Mouse (Mus musculus) mouse embryonic stem cell (cell line): ENCODE results near the gene Nsa2.

Source experiments
- in situ Hi-C, 2 experiments: fragments of 300-500 bp; cut with MboI; formaldehyde crosslinking; loops; 1 replicate in 1 of 2; 3 replicates in 1 of 2; pipeline ENCODE4 v1.14.3; 2019 to 2020; ENCODE audit warnings: low sequenced_read_pairs in 2 of 2, low pct_unique_long_range_greater_than_20kb in 1 of 2, mixed read lengths in 1 of 2; ENCODE audit not compliant: unreplicated experiment in 1 of 2

The Nsa2 gene

DNA sequence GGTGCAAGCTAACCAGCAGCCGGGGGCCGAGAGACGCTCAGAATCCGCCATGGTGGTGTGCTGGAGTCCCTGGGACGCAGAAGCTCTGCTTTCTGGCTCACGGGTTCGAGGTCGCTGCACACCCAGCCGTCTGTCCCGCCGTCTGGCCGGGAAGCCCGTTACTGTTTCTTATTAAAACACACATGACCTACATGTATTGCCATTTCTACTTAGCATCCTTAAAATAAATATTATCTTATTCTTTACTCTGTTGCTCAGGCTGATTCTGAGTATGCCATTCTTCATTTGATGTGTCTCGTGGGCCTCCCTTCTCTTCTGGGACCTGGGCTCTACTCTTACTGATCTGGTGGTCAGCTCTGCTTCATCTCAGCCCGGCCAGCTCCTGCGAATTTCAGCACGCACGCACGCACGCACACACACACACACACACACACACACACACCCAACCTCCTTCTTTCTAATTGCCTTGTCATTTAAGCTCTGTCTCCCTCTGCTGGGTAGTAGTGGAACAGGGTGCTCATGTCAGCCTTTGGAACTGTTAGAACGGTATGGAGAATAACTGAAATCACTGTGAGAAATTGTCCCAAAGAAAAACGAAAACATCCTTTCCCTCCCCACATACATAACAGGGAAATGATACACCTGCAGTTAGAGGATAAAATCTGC lies 38.4 kb downstream of the Nsa2 start, which contains the start of gene Gm6169:
Gene Gm6169, minus strand, starts transcription at position 51 of the 666 bp plus-strand sequence.
- in situ Hi-C loops, result no loop called here

DNA sequence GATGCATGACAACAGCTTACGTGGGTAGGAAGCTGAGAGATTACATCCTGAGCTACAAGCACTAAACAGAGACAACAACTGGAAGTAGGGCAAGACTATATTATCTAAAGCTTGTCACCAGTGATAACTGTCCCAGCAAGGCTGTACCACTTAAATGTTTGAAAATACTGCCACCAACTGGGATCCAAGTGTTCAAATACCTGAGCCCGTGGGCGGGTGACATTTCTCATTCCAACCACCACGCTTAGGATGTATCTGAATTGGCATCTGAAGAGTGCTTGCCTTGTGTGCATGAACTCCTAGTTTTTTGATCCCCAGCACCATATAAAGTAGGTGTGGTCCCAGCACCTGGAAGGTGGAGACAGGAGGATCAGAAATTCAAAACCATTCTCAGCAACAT lies 42.0 kb downstream of the Nsa2 start:
- in situ Hi-C loops, result no loop called here

DNA sequence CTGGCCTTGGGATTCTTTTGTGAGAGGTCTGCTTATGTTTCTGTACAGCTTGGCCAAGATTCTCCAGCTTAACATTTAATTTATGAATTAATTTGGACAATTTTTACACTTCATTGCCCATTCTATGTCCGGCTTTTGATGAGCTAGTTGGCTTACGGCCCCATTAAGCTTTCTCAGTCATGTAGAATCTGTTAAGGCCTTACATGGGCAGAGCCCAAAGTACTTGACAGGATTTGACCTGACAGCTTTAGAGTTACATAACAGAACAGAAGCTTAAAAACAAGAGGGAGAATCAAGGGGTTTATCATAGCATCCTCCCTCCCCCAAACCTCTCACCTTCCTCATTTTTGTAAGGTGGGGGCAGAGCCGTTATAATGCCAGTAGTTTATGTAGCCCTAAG lies 49.6 kb downstream of the Nsa2 start:
- in situ Hi-C loops, result no loop called here

DNA sequence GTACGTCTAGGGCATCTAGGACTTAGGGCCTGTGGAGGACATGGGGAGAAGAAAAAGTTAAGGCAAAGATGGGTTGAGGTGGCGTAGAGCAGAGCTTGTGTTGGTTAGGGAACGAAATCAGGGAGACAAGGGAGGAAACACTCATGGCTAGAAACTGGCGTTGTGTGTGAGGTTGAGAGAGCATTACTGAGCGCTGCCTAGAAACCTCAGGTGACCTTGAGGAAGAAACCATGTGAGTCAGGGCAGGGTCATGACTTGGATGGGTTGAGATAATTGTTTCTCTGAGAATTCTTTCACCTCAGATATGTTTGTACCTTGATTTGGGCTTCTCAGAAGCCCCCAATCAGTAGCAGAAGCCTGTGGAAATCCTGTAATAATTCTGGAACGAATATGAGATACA lies 50.3 kb downstream of the Nsa2 start:
- in situ Hi-C loops, result no loop called here

DNA sequence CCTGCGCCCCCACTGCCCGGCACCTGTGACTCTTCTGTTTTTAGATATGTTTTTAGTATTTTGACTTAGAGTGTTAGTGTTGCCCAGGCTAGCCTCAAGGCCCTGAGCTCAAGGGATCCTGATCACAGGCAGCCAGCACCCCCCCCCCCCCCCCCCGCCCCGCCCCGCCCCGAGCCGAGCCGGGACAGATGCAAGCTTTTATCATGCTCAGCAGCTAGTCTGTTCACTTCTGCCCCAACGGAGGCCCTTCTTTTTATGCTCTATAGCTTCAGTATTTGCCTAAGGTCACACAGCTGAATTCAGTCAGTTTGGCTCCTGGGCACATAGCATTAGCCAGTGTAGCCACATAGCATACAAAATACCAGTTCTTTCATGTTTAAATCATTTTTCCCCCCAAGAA lies 51.4 kb downstream of the Nsa2 start:
- in situ Hi-C loops, result no loop called here

DNA sequence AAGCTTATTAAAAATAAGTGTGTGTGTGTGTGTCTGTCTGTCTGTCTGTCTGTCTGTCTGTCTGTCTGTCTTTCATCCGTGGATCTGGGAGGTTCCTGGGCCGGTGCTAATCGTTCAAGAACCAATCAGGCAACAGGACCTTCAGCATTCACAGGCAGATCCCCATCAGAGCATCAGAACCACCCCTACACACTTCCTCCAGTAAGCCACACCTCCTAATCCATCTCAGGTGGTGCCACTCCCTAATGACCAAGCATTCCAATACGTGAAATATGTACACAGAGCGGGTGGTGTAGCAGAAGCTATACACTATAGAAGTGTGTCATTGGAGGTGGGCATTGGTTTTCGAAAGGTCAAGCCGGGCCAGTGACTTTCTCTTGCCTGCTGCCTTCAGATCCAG lies 55.3 kb downstream of the Nsa2 start:
- in situ Hi-C loops, result no loop called here

DNA sequence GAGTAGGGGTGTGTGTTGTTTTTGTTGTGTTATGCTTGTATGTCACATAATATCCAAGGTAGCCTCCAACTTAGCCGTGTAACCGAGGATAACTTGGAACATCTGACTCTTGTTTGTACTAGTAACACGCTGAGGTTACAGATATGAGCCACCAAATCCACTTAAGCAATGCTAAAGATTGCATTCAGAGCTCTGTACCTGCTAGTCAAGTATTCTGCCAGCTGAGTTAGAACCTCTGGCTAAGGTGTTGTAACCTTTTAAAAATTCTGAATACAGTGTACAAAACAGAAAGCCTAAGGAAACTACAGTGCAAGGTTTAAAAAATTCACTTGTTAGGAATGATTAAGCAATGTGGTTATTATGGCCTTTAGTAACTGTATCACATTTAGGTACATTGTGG lies 57.1 kb downstream of the Nsa2 start:
- in situ Hi-C loops, result no loop called here

DNA sequence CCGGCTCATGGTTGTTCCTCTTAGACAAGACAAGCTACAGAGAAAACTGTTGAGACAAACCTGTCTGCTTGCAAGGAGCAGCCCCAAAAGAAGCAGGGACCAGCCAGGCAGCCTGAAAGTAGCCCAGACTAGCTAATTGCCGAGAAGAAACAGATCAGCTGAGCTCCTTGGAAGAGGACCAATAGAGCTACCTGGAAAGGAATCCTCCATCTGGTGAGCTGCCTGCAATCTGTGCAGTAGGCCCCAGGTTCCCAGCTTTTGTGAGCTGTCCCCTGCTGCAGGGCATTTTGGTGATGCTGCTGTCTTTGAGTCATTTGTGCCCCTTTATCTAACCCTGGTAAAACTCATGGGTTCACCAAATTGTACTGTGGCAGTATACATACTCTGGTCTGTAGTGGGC lies 57.5 kb downstream of the Nsa2 start:
- in situ Hi-C loops, result no loop called here
